In genomic region chr15:82905431-82906395, GRCm38 (mm10) we compare ENCODE assay signal across 10 mouse cellular contexts.
DNase-seq lines count a peak whose midpoint lies in the region; ATAC-seq and TF ChIP-seq lines count a peak whose summit lies in the region.
"Had no signal": no experiment of that assay in that cellular context is flagged by ENCODE, and none has a peak within 500 bp of the region (broad histone marks: within the 10 kb centered on the region; RNA-seq: fewer than 3 reads in every experiment).

No protein-coding gene starts in this region.

- H3K36me3 ChIP-seq in hindbrain, postnatal 0 days (ENCODE audit: insufficient read depth, low read length): no peaks in the 10 kb centered on the region
- no peaks in the 10 kb centered on the region for H3K36me3 ChIP-seq in hindbrain, embryonic 11.5 days (ENCODE audit: control insufficient read depth, insufficient read depth, low read length)
- H3K36me3 ChIP-seq in midbrain, embryonic 10.5 days: no peaks in the 10 kb centered on the region
- no peaks in the 10 kb centered on the region for H3K36me3 ChIP-seq in midbrain, embryonic 13.5 days
- H3K36me3 ChIP-seq: forebrain, embryonic 15.5 days; heart, embryonic 12.5 days had no signal

- H3K4me1 ChIP-seq in hindbrain, postnatal 0 days (ENCODE audit: insufficient read depth, low read length): peaks cover 18% of the 10 kb centered on the region
- peaks cover 34% of the 10 kb centered on the region for H3K4me1 ChIP-seq in hindbrain, embryonic 11.5 days (replicated peaks; ENCODE audit: control insufficient read depth, insufficient read depth, low read length)
- peaks cover 100% of the 10 kb centered on the region for H3K4me1 ChIP-seq in midbrain, embryonic 10.5 days
- peaks cover 90% of the 10 kb centered on the region for H3K4me1 ChIP-seq in midbrain, embryonic 13.5 days (replicated peaks)

- H3K9me3 ChIP-seq in hindbrain, postnatal 0 days (ENCODE audit: low read length): no peaks in the 10 kb centered on the region
- H3K9me3 ChIP-seq in hindbrain, embryonic 11.5 days (ENCODE audit: control insufficient read depth, low read length): no peaks in the 10 kb centered on the region
- H3K9me3 ChIP-seq in midbrain, embryonic 10.5 days (replicated peaks): no peaks in the 10 kb centered on the region
- H3K9me3 ChIP-seq in midbrain, embryonic 13.5 days: no peaks in the 10 kb centered on the region
- H3K9me3 ChIP-seq: forebrain, embryonic 15.5 days; heart, embryonic 12.5 days had no signal

- no peaks in the 10 kb centered on the region for H3K27me3 ChIP-seq in hindbrain, postnatal 0 days (ENCODE audit: insufficient read depth, low read length)
- peaks cover 30% of the 10 kb centered on the region; the same call in 1 of the 2 replicates for H3K27me3 ChIP-seq in hindbrain, embryonic 11.5 days (ENCODE audit: control insufficient read depth, insufficient read depth, low read length)
- peaks cover 93% of the 10 kb centered on the region for H3K27me3 ChIP-seq in midbrain, embryonic 10.5 days (ENCODE audit: low read depth, poor library complexity, severe bottlenecking)
- peaks cover 62% of the 10 kb centered on the region for H3K27me3 ChIP-seq in midbrain, embryonic 13.5 days
- H3K27me3 ChIP-seq: forebrain, embryonic 15.5 days had no signal

- no peak overlapping the region for H3K9ac ChIP-seq in hindbrain, postnatal 0 days (replicated peaks; ENCODE audit: low read length)
- H3K9ac ChIP-seq in hindbrain, embryonic 11.5 days (ENCODE audit: low read depth, low read length): no peak overlapping the region
- H3K9ac ChIP-seq in midbrain, embryonic 13.5 days (replicated peaks): no peak overlapping the region
- H3K9ac ChIP-seq: forebrain, embryonic 15.5 days; heart, embryonic 12.5 days had no signal

- 0 out of 2 replicates have a peak, but pooled peaks have one; percentile 10 for TF ChIP-seq CTCF in hindbrain, postnatal 0 days (IDR thresholded peaks at IDR 0.05; ENCODE audit: low read depth)

- H3K4me3 ChIP-seq in hindbrain, postnatal 0 days (ENCODE audit: low read length): no peak overlapping the region
- H3K4me3 ChIP-seq in hindbrain, embryonic 11.5 days (ENCODE audit: low read depth, low read length): no peak overlapping the region
- H3K4me3 ChIP-seq in midbrain, embryonic 10.5 days: no peak overlapping the region
- H3K4me3 ChIP-seq in midbrain, embryonic 13.5 days (replicated peaks): no peak overlapping the region
- H3K4me3 ChIP-seq: forebrain, embryonic 15.5 days; heart, embryonic 12.5 days had no signal

- ATAC-seq in hindbrain, postnatal 0 days: no peak
- no peak for ATAC-seq in hindbrain, embryonic 11.5 days (ENCODE audit: low FRiP score)
- ATAC-seq in midbrain, embryonic 13.5 days: no peak
- ATAC-seq: forebrain, embryonic 15.5 days had no signal

- H3K27ac ChIP-seq in hindbrain, postnatal 0 days: no peak overlapping the region
- no peak overlapping the region for H3K27ac ChIP-seq in hindbrain, embryonic 11.5 days (ENCODE audit: low read depth, low read length)
- 0 out of 2 replicates have a peak overlapping the region, but pooled peaks have one; percentile 63 for H3K27ac ChIP-seq in midbrain, embryonic 10.5 days (replicated peaks)
- H3K27ac ChIP-seq in midbrain, embryonic 13.5 days: no peak overlapping the region

- no peak overlapping the region for H3K4me2 ChIP-seq in hindbrain, postnatal 0 days (ENCODE audit: low read depth, low read length)
- no peak overlapping the region for H3K4me2 ChIP-seq in hindbrain, embryonic 11.5 days (replicated peaks; ENCODE audit: low read depth, low read length)
- no peak overlapping the region for H3K4me2 ChIP-seq in midbrain, embryonic 13.5 days (replicated peaks)
- H3K4me2 ChIP-seq: forebrain, embryonic 15.5 days; heart, embryonic 12.5 days had no signal

- 68% methylated on average over 8 of the region's 8 CpGs for WGBS in hindbrain, postnatal 0 days
- WGBS in hindbrain, embryonic 11.5 days: 68% methylated on average over 8 of the region's 8 CpGs
- 62% methylated on average over 8 of the region's 8 CpGs for WGBS in midbrain, embryonic 10.5 days
- WGBS in midbrain, embryonic 13.5 days: 71% methylated on average over 8 of the region's 8 CpGs

- no peak for DNase-seq in hindbrain, postnatal 0 days (ENCODE audit: low spot score)
- DNase-seq in hindbrain, embryonic 11.5 days (ENCODE audit: low spot score): no peak
- DNase-seq in midbrain, embryonic 10.5 days (ENCODE audit: low spot score): peak; percentile 23
- peak; percentile 61 for DNase-seq in fat pad, adult 2 months (ENCODE audit: extremely low read depth, low read depth, low spot score)
- peak; percentile 21 for DNase-seq in lung, postnatal 25 days (ENCODE audit: low spot score)
- DNase-seq in frontal cortex, postnatal 14 days (ENCODE audit: low spot score in 2 of 2): no peak
- DNase-seq: thymus, adult 2 months had no signal

Comparison
In these comparisons a context has a peak if more than half of its experiments do, and no peak if none do; other contexts are left out.
1. DNase-seq: peak in midbrain, embryonic 10.5 days (single experiment), fat pad, adult 2 months (single experiment) and lung, postnatal 25 days (single experiment); none in hindbrain, postnatal 0 days (single experiment), hindbrain, embryonic 11.5 days (single experiment) and frontal cortex, postnatal 14 days (0 of 2).